Mouse (Mus musculus) adrenal gland, adult 8-10 months (tissue): Measurements from ENCODE around the gene Cox5b. TPM values are rescaled to one million over a fixed set of nuclear protein-coding genes. Genes with fewer than 3 reads are reported as not detected.
A peak's percentile ranks its signal among the peaks of the same experiment; 100 is the strongest.

Source experiments
- DNase-seq: peaks from one replicate; pipeline ENCODE4 v3.0.0; 2022
- microRNA-seq, 2 experiments: library from miRNA; unstranded; fragments of <30 nt; microRNA quantifications; one replicate each; pipeline ENCODE4 v1.2.0; 2022
- total RNA-seq, 4 experiments: library from RNA; stranded (reverse); gene quantifications; 2 replicates each; pipeline ENCODE4 v1.2.4; 2022

The Cox5b gene
- total RNA-seq, 4 experiments from 2014 or later = 436 to 646 (median 493) TPM

DNA sequence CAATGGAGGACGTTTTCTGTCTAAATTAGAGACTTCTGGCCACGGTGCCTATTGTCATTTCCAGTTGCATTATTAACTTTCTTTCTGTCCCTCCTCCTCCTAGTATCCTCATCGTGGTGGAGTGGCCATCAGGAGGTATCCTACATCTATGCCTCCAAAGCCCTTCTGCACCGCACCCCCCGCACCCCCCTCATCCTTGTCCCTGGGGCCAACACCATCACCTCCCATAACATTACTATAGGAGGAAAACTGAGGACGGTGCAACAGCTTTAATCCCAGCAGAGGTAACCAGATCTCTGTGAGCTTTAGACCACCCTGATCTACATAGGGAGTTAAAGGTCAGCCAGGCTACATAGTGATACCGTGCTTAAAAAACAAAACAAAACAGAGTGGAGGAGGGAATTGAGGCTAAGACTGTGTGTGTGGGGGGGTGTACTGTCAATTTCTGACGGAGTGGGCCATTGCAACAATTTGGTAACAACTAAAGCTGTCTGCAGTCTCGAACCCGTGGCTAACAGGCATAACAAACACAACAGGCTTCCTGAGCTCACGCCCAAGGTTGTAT, 496 bp upstream of the Cox5b start:
- DNase-seq = no peak

DNA sequence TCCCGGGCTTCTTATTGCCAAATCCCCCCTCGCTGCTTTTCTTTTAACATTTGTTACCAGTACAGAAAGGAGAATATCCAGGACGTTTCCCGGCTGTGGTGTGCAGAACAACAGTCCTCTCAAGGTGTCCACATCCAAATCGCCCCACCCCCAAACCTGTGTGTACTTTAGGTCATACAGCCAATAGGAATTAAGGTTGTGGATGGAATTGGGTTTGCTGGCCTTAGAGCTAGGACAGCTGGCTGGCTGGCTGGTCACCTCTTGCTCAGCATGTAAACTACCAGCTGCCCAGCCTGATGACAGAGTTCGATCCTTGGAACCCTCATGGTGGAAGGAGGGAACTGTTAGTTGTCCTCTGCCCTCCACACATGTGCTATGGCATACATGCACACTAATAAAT, 3.6 kb downstream of the Cox5b start:
- no peak for DNase-seq

DNA sequence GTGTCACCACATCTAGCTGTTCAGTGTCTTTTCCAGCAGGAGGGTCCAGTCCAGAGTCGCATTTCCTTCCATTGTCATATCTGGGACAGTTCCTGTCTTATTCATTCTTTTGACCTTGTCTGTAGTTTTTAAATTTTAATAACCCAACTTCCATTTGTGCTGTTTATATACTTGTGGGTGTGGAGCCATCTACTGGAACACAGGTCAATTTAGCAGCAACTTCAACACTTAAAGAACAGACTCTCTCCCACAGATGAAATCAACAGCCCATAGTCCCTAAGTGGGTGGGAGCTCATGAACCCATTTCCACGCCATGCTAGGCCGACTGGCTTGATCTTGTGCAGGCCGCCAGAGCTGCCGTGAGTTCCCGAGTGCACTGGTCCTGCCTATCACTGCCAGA, 5.2 kb downstream of the Cox5b start:
- no peak for DNase-seq

DNA sequence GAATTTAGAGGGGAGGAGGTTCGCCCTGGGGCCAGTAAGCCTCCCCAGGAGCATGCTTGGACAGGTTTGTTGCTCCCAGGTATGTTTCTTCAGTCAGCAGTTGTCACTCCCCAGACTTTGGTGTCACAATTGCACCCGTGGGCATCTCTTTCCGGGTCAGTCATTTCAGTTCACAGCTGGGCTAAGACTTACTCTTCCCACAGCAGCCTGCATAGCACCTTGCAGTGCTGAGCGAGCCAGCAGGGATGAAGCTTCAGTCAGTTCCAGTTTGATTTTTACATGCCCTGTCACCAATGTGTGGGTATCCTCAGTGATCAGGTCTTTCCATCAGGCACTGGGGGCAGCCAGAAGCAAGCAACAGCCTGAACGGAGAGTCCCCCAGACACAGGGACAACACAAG, 5.8 kb downstream of the Cox5b start:
- DNase-seq = no peak

DNA sequence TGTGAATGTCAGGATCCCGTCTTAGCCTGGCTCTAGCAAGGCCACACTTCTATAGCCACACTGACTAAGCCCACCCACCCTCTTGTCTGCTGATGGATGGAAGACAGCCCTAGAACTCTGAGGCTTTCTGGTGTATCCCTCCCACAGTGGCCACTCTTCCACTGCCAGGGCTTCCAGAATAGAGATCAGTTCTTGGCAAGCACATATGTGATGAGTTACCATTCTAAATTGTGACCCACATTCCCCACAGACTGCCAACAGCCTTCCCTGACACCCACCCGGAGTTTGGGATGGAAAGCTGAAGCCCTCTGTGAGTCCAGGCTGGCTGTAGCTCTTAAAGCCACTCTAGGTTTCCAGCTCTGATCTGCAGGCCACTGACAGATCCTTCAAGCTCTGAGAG, 15.9 kb downstream of the Cox5b start:
- DNase-seq = no peak

DNA sequence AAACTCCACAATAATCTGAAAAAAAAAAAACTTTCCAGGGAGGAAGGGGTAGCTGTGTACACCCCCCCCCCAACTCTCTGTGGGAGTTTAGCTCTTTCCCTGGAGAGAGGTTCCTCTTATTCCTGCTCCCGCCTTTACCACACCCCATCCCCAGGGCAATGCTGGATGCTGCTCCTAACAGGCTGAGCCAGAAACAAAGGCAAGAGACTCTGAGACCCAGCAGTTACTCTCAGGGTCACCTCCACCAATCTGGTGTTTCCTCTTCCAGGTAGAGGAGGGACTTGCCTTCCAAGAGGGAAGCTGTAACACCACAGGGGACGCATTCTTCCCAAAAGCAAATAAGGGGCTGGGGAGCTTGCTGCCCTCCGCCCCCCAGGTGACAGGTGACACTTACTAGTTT, 16.5 kb downstream of the Cox5b start:
- no peak for DNase-seq

DNA sequence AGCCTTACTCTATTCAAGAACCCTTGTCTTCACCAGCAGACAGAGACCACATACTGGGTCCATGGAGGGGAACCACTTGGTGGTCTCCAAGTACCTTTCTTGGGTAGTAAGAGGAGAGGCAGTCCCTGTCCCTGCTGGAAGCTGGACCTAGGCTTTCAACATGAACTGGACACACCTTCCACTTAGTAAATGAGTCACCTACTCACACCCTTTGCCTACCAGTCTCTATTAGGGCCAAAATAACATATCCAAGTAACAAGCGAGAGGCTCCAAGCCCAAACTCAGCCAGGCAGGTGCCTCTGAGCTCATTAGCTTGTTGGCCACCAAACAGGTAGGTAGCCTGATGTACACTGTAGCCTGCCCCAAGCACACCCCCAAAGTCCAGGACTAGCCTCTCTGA, 17.4 kb downstream of the Cox5b start:
- DNase-seq = no peak

DNA sequence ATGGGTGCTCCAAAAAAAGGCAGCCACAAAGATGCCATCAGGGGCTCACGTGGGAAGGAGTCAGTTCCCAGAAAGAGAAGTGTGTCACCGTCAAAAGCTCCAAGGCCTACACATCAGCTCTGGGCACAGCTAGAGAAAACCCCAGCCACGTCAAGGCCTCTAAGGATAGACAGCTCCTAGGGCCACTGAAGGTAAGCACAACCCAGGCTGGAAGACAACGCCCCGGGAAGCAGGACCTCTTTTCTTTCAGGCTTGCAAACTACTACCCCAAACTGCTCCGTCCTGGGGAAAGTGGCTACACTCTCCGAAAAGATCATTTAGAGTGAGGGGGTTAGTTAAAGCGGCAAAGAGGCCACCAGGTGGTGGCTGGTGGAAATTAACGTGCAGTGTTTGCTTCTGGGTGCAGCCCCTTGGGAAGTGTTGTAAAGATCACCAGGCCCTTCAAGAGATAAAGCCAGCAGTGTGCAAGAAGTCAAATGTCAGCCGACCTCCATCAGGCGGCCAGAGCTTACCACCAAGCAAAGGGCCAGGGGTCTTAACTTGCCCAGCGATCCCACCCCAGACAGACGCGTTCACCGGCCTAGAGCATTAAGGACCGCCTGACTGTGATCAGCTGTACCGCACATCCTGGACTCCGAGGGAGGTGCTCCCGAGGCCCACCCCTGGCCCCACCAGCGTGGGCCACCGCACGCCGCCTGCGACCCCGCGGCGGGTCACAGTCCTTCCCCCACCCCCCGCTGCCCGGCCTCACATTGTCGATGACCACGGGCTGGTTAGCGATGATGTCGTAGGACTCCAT, 18.0 kb downstream of the Cox5b start:
- peak; percentile 56 for DNase-seq

DNA sequence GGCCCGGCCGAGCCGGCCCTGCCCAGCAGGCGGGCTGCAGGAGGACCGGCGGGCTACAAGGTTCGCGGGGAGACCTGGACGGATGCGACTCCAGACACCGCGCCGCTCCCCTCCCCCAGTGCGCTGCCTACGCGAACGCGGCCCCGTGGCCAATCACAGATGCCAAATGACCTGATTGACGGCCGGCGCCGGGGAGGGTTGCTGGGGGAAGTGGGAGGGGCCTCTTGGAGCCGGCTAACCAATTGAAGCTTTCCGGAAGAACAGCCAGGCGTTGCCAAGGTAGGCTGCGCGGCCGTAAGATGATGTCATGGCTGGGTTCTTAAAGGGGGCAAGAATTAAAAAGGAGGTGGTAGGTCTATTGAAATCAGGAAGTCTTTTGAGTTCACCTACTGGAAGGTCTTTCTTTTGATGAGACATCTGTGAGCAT, 18.6 kb downstream of the Cox5b start, which contains the start of gene 4933424G06Rik:
Gene 4933424G06Rik, plus strand, starts transcription at position 296 of the 427 bp plus-strand sequence.
- peak; percentile 98 for DNase-seq

DNA sequence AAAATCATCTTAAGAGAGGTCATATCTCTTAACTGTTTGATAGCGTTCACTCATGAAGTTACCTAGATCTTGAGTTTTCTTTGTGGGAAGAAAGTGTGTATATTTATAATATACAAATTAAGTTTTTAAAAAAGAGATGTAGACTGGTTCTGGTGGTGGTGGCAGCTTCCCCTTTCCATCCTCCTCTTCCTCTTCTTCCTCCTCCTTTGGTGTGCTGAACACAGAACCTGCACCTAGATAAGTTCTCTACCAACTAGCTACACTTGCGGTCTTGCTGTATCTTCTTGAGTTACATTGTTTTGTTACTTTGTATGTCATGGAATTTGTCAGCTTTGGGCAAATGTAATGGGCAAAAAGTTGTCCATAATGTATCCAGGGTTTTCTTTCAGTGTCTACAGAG, 19.9 kb downstream of the Cox5b start:
- DNase-seq = no peak

DNA sequence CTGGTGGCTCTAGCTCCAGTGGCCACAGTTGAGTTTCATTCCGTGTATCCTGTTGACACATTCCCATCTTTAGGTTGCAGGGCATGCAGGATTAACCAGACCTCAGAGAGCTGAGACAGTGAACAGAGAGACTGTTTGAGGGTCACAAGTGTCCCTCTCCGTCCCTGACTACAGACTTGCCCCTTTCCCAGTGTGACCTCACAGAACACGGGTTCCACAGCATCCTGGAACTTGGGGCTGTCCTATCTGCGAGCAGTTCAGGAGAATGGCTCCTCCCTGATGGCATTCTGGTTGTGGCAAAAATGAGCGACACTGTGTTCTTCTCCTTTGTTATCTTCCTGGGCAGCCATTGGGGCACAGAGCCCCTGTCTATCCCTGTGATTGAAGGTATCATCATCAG, 23.1 kb downstream of the Cox5b start, which contains the start of gene Actr1b:
Gene Actr1b, minus strand, starts transcription at position 112 of the 400 bp plus-strand sequence.
- no peak for DNase-seq

DNA sequence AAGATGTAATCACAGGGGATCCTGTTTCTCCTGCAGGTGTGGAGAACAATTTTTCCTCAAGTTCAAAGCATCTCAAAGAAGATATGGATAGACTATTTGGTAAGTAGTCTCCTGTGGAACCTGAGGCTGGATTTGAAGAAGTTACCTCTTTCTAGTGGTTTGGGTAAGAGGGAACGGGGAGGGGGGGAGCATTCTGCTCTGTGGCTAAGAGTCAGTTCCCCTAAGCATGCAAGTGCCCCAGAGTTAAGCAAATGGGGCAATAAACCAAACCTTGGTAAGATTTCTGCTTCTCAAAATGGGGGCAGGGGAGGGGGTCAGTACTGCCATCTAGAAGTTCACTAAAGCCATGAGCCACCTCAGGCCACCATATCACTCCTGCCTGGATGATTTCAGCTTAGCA, 27.5 kb downstream of the Cox5b start:
- no peak for DNase-seq

DNA sequence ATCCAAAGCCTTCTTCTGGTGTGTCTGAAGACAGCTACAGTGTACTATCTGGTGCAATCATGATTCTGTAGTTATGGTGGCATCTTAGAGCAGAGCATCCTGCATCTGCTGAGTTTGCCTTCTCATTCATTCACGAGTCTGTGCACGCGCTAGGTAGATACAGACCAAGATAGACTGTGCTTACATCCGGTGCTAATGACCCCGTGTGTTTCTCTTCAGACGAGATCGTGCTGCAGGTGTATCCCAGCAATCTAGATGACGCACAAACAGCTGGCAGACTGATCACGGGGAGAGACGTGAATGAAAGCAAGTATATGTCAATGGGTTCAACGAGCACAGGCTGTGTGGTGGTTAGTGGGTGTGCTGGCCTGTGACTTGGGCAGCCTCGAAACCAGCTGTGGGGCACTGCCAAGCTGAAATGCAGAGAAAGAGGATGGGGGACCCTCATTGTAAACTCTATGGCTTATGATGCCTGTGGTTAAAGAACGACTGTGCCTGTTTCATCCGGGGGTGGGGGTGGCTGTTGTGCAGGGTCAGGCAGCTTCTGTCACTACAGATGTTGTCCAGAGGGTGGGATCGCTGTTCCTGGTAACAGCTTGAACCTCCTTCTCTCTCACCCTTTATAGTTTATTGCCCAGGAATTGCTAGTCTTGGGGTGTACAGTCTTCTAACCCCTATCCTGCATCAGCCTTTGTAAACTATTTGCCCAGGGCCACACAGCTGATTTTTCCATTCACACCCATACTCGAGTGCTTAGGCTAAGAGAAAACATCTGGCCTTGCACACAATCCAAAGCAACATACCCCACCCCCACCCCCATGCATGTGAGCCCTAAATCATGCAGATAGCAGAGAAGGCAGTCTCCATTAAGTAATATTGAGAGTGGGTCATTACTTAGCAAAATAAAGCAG, 32.2 kb downstream of the Cox5b start:
- no peak for DNase-seq

DNA sequence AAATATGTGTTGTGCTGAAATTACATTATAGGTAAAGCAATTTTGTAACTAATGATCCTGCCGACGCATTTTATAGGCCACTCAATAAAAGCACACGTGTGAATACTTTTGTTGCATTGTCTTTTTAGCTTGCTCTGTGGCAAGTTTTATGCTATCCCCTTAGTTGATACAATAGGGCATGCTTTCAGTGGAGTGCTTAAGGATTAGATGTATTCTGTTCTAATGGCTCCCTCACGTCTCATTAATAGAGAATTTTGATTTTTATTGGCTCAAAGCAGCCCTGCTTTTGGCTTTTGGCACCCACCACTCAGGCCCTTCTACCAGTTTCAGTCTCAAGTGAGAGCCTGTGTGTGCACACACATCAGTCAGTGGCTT, 32.8 kb downstream of the Cox5b start:
- DNase-seq = no peak

DNA sequence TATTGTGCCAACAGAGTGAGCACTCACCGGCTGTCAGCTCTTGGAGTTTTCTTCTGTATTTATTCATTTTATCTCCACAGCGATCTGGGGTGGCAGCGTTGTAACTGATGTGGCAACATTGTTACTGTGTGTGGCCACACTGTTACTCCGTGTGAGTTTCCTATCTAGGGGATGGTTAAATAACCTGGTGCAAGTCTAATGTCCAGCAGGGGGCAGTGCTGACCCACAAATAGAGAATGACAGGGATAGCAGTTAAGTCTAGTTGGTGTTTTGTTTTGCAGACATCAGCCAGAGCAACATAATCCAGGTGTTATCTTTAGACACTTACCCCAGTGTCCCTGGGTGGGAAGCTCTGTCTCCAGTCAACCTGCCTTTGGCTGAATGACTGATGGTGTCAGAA, 46.1 kb downstream of the Cox5b start:
- DNase-seq = peak; percentile 49

DNA sequence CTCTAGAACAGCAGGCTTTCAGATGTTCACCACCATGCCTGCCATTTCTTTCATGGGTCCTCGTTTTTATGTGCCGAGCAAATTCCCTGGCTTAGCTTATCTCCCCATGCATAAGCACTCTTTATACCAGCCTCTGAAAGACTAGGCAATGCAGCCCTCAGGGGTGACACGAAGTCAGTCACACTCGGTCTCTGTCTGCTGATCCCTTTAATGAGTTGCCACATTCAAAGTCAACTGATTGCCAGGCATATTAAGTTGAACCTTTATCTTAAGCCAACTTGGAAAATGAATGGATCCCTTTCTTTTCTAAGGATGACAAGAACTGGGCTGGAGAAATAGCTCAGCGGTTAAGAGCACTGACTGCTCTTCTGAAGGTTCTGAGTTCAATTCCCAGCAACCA, 48.0 kb downstream of the Cox5b start:
- DNase-seq = no peak

DNA sequence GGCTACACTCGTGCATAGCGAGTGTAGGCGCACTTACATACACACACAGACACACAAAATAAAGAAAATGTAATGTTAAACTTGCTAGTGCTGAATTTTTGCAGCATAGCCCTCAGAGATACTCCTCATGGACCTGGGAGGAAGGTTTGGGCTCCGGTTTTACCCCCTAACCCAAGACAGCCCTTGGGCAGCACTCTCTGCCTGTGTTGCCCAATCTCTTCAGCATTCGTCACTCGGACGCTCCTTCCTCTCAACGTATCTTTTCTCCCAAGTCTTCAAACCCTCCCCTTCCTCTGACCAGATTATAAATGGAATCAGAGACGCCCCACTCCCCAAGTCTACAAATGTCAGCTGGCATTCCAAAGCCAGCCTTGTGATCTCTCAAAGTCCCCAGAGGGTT, 51.8 kb downstream of the Cox5b start:
- DNase-seq = no peak

Small RNAs within 50 kb of the gene (microRNA-seq; reads per million reads assigned to microRNA genes)
- 0 reads per million in 2 experiments for gene Gm24133

Other genes with a start within 250 kb of the Cox5b start
- 10 to 100 TPM; 43.0 to 59.8 (median 46.6) TPM for gene Lman2l, start 246.2 kb upstream of the Cox5b start, total RNA-seq
- gene Cnnm4, start 219.8 kb upstream of the Cox5b start, total RNA-seq = 1 to 10 TPM; 4.1 to 6.2 (median 5.1) TPM
- 10 to 100 TPM; 41.4 to 45.3 (median 42.6) TPM for gene Cnnm3, start 179.6 kb upstream of the Cox5b start, total RNA-seq
- 10 to 100 TPM in 2 of 4 experiments, 1 to 10 TPM in 2; 6.8 to 18.1 (median 11.3) TPM for gene Ankrd23, start 154.6 kb upstream of the Cox5b start, total RNA-seq
- gene Gm42417, start 152.0 kb upstream of the Cox5b start, total RNA-seq = not detected
- gene Ankrd39, start 144.0 kb upstream of the Cox5b start, total RNA-seq = 10 to 100 TPM; 15.4 to 26.8 (median 18.7) TPM
- 10 to 100 TPM; 16.6 to 28.0 (median 23.4) TPM for gene Sema4c, start 133.1 kb upstream of the Cox5b start, total RNA-seq
- 1 to 10 TPM in 1 of 4 experiments, under 1 TPM in 2, not detected in 1; 0.52 to 1.4 (median 0.59) TPM for gene Fam178b, start 8.3 kb upstream of the Cox5b start, total RNA-seq
- not detected for gene 4933424G06Rik, start 18.7 kb downstream of the Cox5b start, total RNA-seq
- 100 to 1,000 TPM; 136 to 162 (median 142) TPM for gene Actr1b, start 23.0 kb downstream of the Cox5b start, total RNA-seq
- under 1 TPM; 0.22 to 0.77 (median 0.55) TPM for gene Zap70, start 70.3 kb downstream of the Cox5b start, total RNA-seq